Mouse (Mus musculus) lung, adult 2 months (tissue): ENCODE results near the gene Slc12a7.

Experiments
- CTCF ChIP-seq: fragments of 200-500 bp; IDR thresholded peaks from 2 replicates; pipeline ENCODE4 v1.5.1; 2011; ENCODE audit warnings: mild to moderate bottlenecking, low read length, control low read depth; ENCODE audit not compliant: insufficient read depth
- POLR2A ChIP-seq: fragments of 200-500 bp; IDR thresholded peaks from 2 replicates; pipeline ENCODE4 v1.6.1; 2011; ENCODE audit warnings: low read depth, mild to moderate bottlenecking, control low read depth, low read length, borderline replicate concordance; ENCODE audit errors: extremely low read depth

GRCm38 (mm10) chr13:73692249-73692868 is 40.5 kb upstream of the Slc12a7 start:
- TF ChIP-seq POLR2A (no peak), CTCF (peak; percentile 47)
